Mouse (Mus musculus) stomach, postnatal 0 days (tissue): ENCODE measurements around the gene Dazap1.

Source experiments
- CTCF ChIP-seq: IDR thresholded peaks from 2 replicates; pipeline ENCODE4 v1.5.1; 2016; ENCODE audit warnings: antibody characterized with exemption, low read depth, mild to moderate bottlenecking, moderate library complexity
- EP300 ChIP-seq: optimal IDR thresholded peaks from 2 replicates; pipeline ENCODE3; 2016; ENCODE audit warnings: antibody characterized with exemption

- TF ChIP-seq CTCF: no peak
- no peak for TF ChIP-seq EP300
Observed at GRCm38 (mm10) chr10:80264341-80265148, 3.3 kb downstream of the Dazap1 start.
